In genomic region chr8:12398011-12398945, GRCm38 (mm10) we compare ENCODE assay signal across 18 mouse cellular contexts. TPM values are rescaled to one million over a fixed set of nuclear protein-coding genes. Genes with fewer than 3 reads are reported as not detected.
DNase-seq lines count a peak whose midpoint lies in the region; ATAC-seq lines count a peak whose summit lies in the region.
"Had no signal": no experiment of that assay in that cellular context is flagged by ENCODE, and none has a peak within 500 bp of the region (broad histone marks: within the 10 kb centered on the region; RNA-seq: fewer than 3 reads in every experiment).

No protein-coding gene starts in this region.

- H3K27ac ChIP-seq in limb, embryonic 11.5 days (replicated peaks; ENCODE audit: low read depth, low read length), result no peak overlapping the region
- H3K27ac ChIP-seq in limb, embryonic 10.5 days, result no peak overlapping the region
- H3K27ac ChIP-seq in forebrain, embryonic 16.5 days (ENCODE audit: low read length), result peak overlapping the region; percentile 92
- H3K27ac ChIP-seq in midbrain, embryonic 11.5 days (ENCODE audit: low read depth, low read length), result peak overlapping the region; percentile 97
- peak overlapping the region; percentile 75; the same call in 1 of the 2 replicates for H3K27ac ChIP-seq in neural tube, embryonic 15.5 days (replicated peaks)
- H3K27ac ChIP-seq: liver, embryonic 13.5 days; stomach, embryonic 15.5 days had no signal

- whole genome bisulfite sequencing in limb, embryonic 11.5 days, result under 1% methylated on average over 21 of the region's 21 CpGs
- 1% methylated on average over 21 of the region's 21 CpGs for WGBS in limb, embryonic 10.5 days
- WGBS in forebrain, embryonic 16.5 days, result 3% methylated on average over 21 of the region's 21 CpGs
- 2% methylated on average over 21 of the region's 21 CpGs for WGBS in midbrain, embryonic 11.5 days
- 1% methylated on average over 21 of the region's 21 CpGs for WGBS in neural tube, embryonic 15.5 days

- no peaks in the 10 kb centered on the region for H3K9me3 ChIP-seq in limb, embryonic 11.5 days (ENCODE audit: control insufficient read depth, low read length)
- no peaks in the 10 kb centered on the region for H3K9me3 ChIP-seq in limb, embryonic 10.5 days (replicated peaks)
- H3K9me3 ChIP-seq in forebrain, embryonic 16.5 days (ENCODE audit: control insufficient read depth, low read length), result no peaks in the 10 kb centered on the region
- H3K9me3 ChIP-seq in midbrain, embryonic 11.5 days (ENCODE audit: control insufficient read depth, low read length), result no peaks in the 10 kb centered on the region
- H3K9me3 ChIP-seq in neural tube, embryonic 15.5 days (replicated peaks), result no peaks in the 10 kb centered on the region
- H3K9me3 ChIP-seq: liver, embryonic 13.5 days; stomach, embryonic 15.5 days had no signal

- H3K9ac ChIP-seq in limb, embryonic 11.5 days (ENCODE audit: low read length), result no peak overlapping the region
- H3K9ac ChIP-seq in forebrain, embryonic 16.5 days (replicated peaks; ENCODE audit: low read depth, low read length), result peak overlapping the region; percentile 86
- H3K9ac ChIP-seq in midbrain, embryonic 11.5 days (ENCODE audit: low read length), result peak overlapping the region; percentile 98
- no peak overlapping the region for H3K9ac ChIP-seq in neural tube, embryonic 15.5 days (replicated peaks)
- H3K9ac ChIP-seq: liver, embryonic 13.5 days; stomach, embryonic 15.5 days had no signal

- peak; percentile 51 for DNase-seq in limb, embryonic 11.5 days (ENCODE audit: low spot score)
- no peak for DNase-seq in limb, embryonic 10.5 days (ENCODE audit: low spot score)
- DNase-seq in midbrain, embryonic 11.5 days (ENCODE audit: low spot score, missing footprints), result peak; percentile 93
- DNase-seq in spleen, postnatal 36 days (ENCODE audit: low spot score in 2 of 2), result no peak
- DNase-seq in Muller cell, postnatal 12 days (ENCODE audit: inconsistent ontology term), result no peak
- no peak for DNase-seq in layer of hippocampus, adult 9-10 months (ENCODE audit: low spot score)
- DNase-seq: adrenal gland, adult 8-10 months; kidney, postnatal 4 days; liver, embryonic 13.5 days; lung, postnatal 14 days; right cerebral cortex, postnatal 4 days had no signal

- peaks cover 18% of the 10 kb centered on the region for H3K4me1 ChIP-seq in limb, embryonic 11.5 days (ENCODE audit: control insufficient read depth, insufficient read depth, low read length)
- peaks cover 50% of the 10 kb centered on the region for H3K4me1 ChIP-seq in limb, embryonic 10.5 days
- peaks cover 50% of the 10 kb centered on the region for H3K4me1 ChIP-seq in forebrain, embryonic 16.5 days (replicated peaks; ENCODE audit: control insufficient read depth, insufficient read depth, low read length)
- peaks cover 37% of the 10 kb centered on the region for H3K4me1 ChIP-seq in midbrain, embryonic 11.5 days (ENCODE audit: control insufficient read depth, insufficient read depth, low read length)
- peaks cover 42% of the 10 kb centered on the region for H3K4me1 ChIP-seq in neural tube, embryonic 15.5 days

- no peak for ATAC-seq in limb, embryonic 11.5 days (ENCODE audit: insufficient number of reproducible peaks, low FRiP score, low TSS enrichment, low read depth)
- ATAC-seq in forebrain, embryonic 16.5 days, result no peak
- ATAC-seq in midbrain, embryonic 11.5 days (ENCODE audit: low FRiP score), result no peak
- no peak for ATAC-seq in neural tube, embryonic 15.5 days (ENCODE audit: low FRiP score)
- ATAC-seq: intestine, postnatal 0 days had no signal

- H3K36me3 ChIP-seq in limb, embryonic 11.5 days (ENCODE audit: control insufficient read depth, insufficient read depth, low read length), result no peaks in the 10 kb centered on the region
- H3K36me3 ChIP-seq in limb, embryonic 10.5 days, result no peaks in the 10 kb centered on the region
- no peaks in the 10 kb centered on the region for H3K36me3 ChIP-seq in forebrain, embryonic 16.5 days (ENCODE audit: control insufficient read depth, insufficient read depth)
- no peaks in the 10 kb centered on the region for H3K36me3 ChIP-seq in midbrain, embryonic 11.5 days (ENCODE audit: control insufficient read depth, insufficient read depth, low read length)
- H3K36me3 ChIP-seq in neural tube, embryonic 15.5 days, result no peaks in the 10 kb centered on the region
- H3K36me3 ChIP-seq: liver, embryonic 13.5 days; stomach, embryonic 15.5 days had no signal

- H3K4me2 ChIP-seq in limb, embryonic 11.5 days (ENCODE audit: low read depth, severe bottlenecking), result no peak overlapping the region
- H3K4me2 ChIP-seq in forebrain, embryonic 16.5 days (ENCODE audit: low read length), result peak overlapping the region; percentile 69
- peak overlapping the region; percentile 83 for H3K4me2 ChIP-seq in midbrain, embryonic 11.5 days
- peak overlapping the region; percentile 59 for H3K4me2 ChIP-seq in neural tube, embryonic 15.5 days
- H3K4me2 ChIP-seq: liver, embryonic 13.5 days had no signal

- H3K4me3 ChIP-seq in limb, embryonic 11.5 days (ENCODE audit: low read depth, low read length), result no peak overlapping the region
- no peak overlapping the region for H3K4me3 ChIP-seq in limb, embryonic 10.5 days
- H3K4me3 ChIP-seq in forebrain, embryonic 16.5 days (replicated peaks; ENCODE audit: low read length), result peak overlapping the region; percentile 64
- peak overlapping the region; percentile 93 for H3K4me3 ChIP-seq in midbrain, embryonic 11.5 days (ENCODE audit: low read depth, low read length)
- peak overlapping the region; percentile 42 for H3K4me3 ChIP-seq in neural tube, embryonic 15.5 days (replicated peaks)
- H3K4me3 ChIP-seq: myocyte had no signal

- peaks cover 87% of the 10 kb centered on the region for H3K27me3 ChIP-seq in limb, embryonic 11.5 days (ENCODE audit: control insufficient read depth, insufficient read depth, low read length)
- peaks cover 100% of the 10 kb centered on the region for H3K27me3 ChIP-seq in limb, embryonic 10.5 days (ENCODE audit: low read depth, poor library complexity, severe bottlenecking)
- peaks cover 3% of the 10 kb centered on the region; the same call in 1 of the 2 replicates for H3K27me3 ChIP-seq in forebrain, embryonic 16.5 days (replicated peaks; ENCODE audit: control insufficient read depth, insufficient read depth, low read length)
- H3K27me3 ChIP-seq in midbrain, embryonic 11.5 days (ENCODE audit: control insufficient read depth, insufficient read depth, low read length), result peaks cover 25% of the 10 kb centered on the region
- H3K27me3 ChIP-seq in neural tube, embryonic 15.5 days (replicated peaks), result peaks cover 83% of the 10 kb centered on the region

RNA-seq across cellular contexts. Expression of gene Sox1, which starts 3.2 kb away (rescaled TPM):
- polyA plus RNA-seq in limb, embryonic 11.5 days (2014; fragmentation: Nextera tagmentation; extraction: Ambion mirVana), result not detected in 2 replicates
- not detected in 2 replicates for polyA plus RNA-seq in limb, embryonic 10.5 days (2016; fragmentation: Nextera tagmentation; extraction: Ambion mirVana)
- polyA plus RNA-seq in forebrain, embryonic 16.5 days (2015; fragmentation: Nextera tagmentation; extraction: Ambion mirVana), result 4.4 and 4.5 TPM in 2 replicates
- polyA plus RNA-seq in midbrain, embryonic 11.5 days (2014; fragmentation: Nextera tagmentation; extraction: Ambion mirVana), result 8.2 and 8.7 TPM in 2 replicates
- polyA plus RNA-seq in neural tube, embryonic 15.5 days (2015; fragmentation: Nextera tagmentation; extraction: Ambion mirVana), result 0.40 and 0.91 TPM in 2 replicates
- polyA plus RNA-seq: embryonic facial prominence, embryonic 14.5 days; heart, embryonic 14.5 days; intestine, postnatal 0 days; liver, embryonic 13.5 days; myocyte; stomach, embryonic 15.5 days had no signal

Comparison
In these comparisons a context has a peak if more than half of its experiments do, and no peak if none do; other contexts are left out.
1. DNase-seq: peak in limb, embryonic 11.5 days (single experiment) and midbrain, embryonic 11.5 days (single experiment); none in limb, embryonic 10.5 days (single experiment), spleen, postnatal 36 days (0 of 2), Muller cell, postnatal 12 days (single experiment) and layer of hippocampus, adult 9-10 months (single experiment).
2. H3K27ac ChIP-seq: peak in forebrain, embryonic 16.5 days (single experiment), midbrain, embryonic 11.5 days (single experiment) and neural tube, embryonic 15.5 days (single experiment); none in limb, embryonic 11.5 days (single experiment) and limb, embryonic 10.5 days (single experiment).
3. H3K4me3 ChIP-seq: peak in forebrain, embryonic 16.5 days (single experiment), midbrain, embryonic 11.5 days (single experiment) and neural tube, embryonic 15.5 days (single experiment); none in limb, embryonic 11.5 days (single experiment) and limb, embryonic 10.5 days (single experiment).
4. H3K9ac ChIP-seq: peak in forebrain, embryonic 16.5 days (single experiment) and midbrain, embryonic 11.5 days (single experiment); none in limb, embryonic 11.5 days (single experiment) and neural tube, embryonic 15.5 days (single experiment).